Mouse (Mus musculus): ENCODE results near the gene Capn2.

Gene Capn2

DNA sequence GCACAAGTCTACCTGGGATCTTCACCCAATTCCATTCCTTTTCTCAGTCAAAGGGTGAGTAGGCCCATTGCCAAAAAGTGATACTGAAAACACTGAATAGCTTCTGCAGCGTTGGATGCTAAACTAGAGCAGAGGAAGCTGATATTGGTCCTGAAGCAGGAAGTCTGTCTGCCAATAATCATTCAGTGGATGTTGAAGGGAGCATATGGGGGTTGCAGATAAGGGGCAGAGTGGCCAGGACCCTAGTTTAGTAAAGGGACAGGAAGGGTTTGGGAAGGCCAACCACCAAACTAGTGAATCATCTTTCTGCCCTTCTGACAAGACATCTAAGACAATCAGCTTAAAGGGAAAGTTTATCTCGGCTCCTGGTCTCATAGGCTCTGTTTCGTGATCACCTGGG is 6.3 kb upstream of the Capn2 start:
- no peak for DNase-seq

DNA sequence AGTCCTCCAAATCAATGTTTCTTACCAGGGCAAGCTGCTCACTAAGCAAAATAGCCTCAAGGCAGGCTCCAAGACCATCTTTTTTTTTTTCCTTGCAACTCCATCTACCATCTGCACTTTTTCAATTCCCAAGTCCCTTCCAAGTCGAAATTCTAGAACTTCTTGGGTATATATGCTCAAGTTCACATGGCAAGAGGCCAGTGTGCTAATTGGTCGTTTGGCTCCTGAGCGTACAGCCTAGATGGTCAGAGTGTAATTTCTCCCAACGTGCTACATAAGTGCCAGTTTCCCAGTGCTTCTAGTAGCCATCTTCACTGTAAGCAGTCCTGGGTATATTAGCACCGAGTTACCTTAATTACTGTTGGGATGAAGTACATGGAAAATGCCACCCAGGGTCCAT is 5.6 kb upstream of the Capn2 start:
- no peak for DNase-seq

DNA sequence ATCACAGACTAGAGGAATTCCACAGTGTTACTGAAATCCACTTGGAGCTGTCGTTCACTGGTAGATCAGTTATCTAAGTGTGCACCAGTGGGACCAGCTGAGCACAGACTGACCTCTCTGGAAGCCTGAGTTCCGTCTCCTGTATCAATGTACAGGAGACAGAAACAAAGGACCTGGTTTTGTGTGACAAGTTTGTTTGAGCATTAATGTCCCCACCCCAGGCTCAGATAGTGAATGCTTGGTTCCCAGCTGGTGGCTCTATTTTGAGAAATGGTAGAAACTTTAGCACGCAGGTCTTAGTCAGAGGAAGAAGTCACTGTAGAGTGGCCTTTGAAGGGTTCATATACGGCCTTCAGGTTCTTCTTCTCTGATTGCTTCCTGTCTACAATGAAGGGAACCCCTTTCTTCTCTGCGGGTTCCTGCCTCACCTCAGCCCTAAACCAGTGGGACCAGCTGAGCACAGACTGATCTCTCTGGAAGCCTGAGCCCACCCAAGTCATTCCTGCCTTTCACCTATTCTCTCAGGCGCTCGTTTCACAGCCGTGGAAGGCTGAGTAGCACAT is 3.6 kb upstream of the Capn2 start:
- no peak for DNase-seq

DNA sequence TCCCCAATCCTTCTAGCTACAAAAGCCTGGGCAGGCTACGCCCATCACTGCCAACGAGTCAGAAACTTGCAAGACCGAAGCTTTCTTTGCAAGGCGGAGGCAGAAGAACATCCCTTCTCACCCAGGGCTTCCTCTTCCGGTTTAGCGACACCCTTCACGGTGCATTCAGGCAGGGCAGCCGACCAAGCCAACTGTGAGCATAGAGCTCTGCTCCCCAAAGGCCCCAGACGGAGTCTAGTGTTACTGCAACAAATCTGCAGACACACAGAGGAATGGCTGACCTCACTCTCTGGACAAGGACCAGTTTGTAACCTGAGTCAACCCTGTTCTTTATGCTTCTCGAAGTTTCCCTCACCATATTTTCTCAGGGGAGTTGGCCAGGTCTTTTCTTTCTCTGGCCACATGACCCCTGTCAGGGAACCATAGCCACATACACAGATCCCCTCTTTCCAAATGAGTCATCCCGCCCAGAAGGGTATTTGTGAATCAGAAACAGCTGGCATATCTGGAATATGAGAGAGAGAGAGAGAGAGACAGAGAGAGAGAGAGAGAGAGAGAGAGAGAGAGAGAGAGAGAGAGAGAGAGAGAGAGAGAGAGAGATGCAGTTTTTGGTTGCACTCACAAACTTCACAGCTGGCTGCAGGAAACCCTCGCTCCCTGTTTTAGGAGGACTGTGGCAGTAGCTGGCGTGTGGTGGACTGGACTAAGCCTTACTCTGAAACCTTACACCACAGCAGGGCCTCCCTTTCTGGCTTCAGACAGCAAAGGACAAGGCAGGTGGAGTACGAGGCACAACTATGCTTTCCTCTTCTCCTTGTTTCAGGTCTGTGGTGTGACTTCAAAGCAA is 2.9 kb upstream of the Capn2 start:
- DNase-seq = no peak

DNA sequence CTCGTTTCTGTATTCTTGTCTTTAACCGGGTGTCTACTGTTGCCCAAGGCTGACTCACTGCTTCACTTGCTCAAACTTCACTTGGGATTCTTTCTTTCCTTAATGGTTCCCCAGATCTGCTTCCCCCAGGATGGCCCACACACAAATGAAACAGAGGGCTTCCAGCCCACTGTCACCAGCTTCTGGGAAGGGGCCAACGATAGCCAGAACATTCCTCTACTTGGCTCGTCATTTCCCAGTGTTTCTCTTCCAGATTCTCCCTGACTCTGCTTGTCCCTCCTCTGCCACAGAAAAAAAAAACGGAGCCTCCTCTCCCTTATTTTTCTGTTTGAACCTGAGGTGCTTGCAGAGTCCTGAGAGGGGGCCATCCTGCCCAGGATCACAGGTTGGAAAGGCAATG is 1.9 kb upstream of the Capn2 start:
- no peak for DNase-seq

DNA sequence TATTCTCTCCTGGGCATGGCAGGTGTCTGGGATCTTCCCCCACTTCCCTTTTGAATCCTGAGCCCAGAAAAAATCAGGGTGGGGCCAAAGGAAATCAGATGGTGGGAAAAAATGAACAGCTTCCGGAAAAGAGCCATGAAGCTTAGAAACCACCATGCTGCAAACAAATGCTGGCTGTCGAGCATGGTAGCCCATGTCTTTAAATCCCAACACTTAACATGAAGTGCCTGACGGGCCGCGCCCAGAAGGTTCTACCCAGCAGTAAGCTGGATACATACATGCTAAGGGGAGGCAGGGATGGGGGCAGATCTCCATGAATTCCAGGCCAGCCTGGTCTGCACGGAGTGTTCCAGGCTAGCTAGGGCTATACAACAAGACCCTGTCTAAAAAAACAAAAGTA is 1.4 kb upstream of the Capn2 start:
- DNase-seq = no peak

DNA sequence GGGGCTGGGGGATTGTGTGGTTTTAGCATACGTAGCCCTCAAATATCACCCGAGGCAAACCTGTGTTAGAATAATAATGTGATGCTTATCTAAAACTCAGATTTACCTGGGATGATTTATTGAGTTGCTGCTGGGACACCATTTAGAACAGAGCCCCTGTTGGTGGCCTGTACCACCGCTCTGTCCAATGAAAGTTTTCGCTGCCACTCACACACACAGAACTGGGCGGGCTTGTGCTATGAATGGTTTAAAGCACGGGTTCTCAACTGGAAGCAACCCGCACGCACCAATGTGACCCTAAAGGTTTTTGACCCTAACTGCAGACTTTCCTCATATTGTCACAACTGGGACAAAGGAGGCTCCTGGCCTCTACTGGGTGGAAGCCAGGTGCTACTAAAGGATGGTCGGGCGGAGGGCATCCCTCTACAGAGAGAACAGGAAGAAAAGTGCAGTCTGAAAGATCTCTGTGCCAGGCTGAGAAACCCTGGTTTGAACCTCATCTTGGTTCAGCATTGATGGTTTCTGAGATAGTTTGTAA is 804 bp upstream of the Capn2 start:
- DNase-seq = no peak

DNA sequence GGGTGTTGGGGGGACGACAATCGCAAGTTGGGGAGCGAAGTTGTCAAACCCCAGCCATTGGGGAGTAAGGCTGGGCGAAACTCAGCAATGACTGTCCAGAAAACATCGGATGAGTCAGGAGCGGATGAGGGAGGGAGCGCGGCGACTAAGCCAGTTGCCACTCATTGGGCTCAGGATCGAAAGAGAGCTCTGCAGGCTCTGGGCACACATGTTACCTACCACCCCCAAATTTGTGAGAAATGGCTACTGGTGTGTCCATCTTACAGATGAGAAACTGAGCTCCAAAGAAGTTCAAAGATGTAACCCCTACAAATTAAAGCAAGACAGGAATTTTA is 236 bp upstream of the Capn2 start:
- no peak for DNase-seq

DNA sequence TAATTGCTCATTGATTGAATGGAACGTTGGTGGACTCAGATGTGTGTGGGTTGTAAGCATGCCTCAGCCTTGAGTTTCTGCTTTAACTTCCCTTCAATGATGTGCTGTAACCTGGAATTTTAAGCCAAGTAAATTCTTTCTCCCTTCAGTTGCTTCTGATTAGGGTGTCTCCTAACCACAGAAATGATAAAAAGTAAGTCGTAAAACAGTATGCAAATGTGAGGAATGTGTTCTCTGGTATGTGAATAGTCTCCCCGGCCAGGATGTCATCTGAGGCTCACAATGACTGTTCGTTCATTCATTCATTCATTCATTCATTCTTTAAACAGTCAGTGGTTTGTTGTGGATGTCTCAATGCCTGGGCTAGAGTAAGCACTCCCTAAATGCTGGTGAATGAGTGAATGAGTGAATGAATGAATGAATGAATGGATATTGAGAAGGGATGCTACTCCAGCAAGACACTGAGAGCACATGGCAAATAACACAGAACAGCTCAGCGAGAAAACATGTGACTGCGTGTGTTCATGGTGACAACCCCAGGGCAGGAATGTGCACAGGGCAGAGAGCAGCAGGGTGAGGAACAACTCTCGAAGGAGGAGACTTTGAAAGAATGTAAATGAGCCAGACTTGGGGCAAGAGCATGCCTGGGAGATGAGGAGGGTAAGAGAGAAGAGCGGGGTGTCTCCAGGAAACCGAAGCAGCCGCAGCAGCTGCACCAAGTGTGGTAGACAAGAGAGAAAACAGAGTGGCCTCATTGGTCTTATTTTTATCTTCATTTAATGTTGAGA is 2.4 kb downstream of the Capn2 start:
- DNase-seq = no peak

DNA sequence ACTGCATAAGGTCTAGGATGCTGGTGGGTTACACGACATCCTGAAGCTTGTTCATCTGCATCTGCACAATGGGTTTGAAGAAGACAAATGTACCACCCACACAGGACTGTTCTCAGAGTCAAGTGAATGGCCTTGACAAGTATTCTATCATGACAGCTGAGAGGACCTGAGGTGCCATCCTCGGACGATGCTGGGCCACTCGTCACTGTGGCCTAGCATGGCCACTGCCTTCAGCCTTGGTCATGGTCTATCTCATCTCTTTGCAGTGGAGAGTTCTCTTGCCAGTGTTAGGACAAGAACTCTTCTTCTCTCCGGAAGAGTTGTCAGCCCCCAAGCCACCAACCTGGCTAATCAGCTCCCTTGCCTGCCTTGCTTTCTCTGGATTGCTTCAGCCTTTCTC is 3.7 kb downstream of the Capn2 start:
- DNase-seq = no peak

DNA sequence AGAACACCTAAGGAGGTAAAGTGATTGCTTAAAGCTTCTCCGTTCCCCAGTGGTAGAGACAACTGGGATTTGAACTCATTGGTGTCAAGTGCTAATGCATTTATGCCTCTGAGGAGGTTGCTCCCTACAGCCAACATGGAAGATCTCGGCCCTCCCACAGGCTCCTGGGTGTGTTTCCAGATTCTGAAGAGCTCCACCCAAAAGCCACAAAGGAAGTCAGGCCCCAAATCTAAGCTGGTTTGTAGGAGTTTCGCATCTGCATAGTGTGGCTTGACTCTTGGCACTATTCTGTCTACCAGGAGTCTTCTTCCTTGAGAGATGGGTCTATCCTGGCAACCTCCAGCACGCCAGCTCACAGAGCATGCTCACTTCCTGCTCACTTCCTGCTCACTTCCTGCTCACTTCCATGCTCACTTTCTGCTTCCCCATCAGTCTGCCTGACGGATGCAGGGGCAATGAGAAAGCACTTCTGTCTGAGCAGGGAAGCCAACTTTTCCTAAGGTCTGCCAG is 4.5 kb downstream of the Capn2 start:
- no peak for DNase-seq

DNA sequence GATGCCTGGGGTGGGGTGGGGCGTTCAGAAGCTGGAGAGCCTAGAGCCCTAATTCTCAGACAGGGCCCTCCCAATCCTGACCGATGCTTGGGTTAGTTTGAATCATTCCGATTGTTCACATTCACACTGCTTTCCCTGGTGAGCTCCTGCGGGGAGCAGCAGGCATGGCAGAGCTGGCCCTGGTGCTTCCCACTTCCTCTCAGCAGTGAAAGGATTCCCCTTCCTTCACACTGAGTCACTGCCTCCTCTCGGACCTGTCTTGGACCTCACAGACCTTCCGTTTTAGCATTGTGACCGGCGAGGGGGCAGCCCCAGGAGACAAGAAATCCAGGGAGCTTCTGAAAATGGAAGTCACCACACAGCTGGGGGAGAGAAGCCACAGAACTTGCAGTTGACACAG is 5.6 kb downstream of the Capn2 start:
- no peak for DNase-seq

DNA sequence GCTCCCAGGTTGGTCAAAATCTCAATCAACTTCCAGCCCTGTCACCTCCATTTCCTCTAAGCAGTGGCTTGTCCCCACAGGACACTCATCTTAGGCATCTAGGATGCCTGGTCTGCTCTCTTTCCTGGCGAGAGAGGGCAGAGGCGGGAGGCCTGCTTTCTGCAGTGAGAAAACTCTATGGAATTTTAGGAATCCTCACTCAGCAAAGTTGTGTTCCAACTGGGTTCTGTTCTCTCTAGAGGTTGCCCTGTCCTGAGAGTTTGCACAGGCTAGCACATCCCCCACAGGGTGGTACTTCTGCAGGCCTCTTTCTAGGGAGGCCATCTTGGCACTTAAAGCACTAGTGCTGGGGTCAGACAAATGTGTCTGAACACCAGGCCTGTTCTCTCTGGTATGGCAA is 6.3 kb downstream of the Capn2 start:
- no peak for DNase-seq

DNA sequence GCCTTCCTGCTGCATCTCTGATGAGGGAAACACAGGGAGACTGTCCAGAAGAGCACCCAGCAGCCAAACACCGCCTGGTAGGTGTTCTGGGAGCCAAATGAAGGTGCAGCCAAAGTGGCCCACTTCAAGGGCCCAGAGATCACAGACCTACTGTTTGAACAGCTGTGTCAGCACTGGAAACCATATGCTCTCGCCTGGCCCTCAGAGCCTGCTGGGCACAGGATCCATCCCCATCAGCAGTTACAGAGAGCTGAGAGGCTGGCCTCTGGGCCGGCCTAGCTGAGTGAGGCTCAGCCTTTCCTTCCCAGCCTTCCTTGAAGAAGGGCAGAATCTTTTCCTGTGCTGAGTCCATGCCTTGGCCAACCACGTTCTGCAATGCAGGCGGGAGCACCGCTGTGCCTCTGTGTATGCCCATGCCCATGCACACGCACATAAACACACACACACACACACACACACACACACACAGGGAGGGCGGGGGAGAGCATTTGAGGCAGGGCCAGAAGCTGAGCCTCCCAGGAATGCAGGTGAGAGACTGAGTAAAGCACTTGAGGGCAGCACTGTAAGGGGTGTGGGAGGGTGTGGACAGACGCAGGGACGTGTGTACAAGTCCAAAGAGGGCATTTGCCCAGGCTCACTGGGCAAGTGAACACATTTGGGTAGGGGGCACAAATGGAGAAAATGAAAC is 8.2 kb downstream of the Capn2 start:
- DNase-seq = no peak

DNA sequence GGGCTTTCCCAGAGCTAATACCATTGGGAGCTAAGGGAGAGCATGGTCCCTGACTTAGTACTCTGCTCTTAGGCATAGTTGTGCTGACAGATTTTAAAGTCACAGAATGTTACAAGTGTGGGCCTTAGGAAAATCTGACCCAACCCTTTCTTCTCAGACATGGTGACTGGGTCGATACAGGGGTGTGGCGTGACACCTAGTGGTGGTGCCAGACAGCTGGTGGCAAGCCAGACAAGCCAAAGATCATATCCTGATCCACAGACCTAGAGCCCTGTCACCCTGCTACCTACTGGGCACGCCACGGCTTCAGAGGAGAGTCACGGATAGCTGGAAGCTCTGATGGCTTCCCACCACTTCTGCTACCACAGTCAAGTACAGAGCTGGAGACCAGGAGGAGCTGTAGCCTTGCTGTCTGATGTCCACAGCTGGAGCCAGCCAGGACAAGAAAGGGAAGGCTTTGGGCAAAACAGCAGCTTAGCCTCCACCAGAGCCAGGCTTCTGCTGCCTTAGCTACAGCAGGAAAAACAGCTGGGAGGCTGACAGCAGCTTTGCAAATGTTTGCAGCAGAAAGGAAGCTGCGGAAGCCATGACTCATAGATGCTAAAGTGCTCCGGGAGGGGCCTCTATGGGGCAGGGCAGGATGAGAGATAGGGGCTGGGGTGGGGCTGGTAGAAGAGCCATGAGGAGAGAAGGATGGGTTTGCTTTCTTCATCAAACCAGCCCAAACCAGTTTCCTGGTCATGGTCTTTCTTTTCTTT is 11.0 kb downstream of the Capn2 start:
- DNase-seq = no peak

DNA sequence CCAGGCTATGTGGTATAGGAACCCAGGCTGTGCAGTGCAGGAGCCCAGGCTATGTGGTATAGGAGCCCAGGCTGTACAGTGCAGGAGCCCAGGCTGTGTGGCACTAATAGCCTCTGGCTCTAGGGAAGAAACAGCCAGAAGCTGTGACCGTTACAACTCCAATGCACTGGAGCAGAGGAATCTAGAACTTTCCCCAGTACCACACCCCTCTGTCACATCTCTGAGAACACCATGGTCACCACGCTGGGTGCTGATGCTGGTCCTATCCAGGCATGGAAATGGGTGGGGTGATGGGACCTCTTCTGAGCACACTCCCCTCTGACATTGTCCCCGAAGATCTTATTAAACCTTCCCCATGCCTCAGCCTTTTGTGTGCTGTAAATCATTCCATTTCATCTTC is 12.1 kb downstream of the Capn2 start:
- no peak for DNase-seq

DNA sequence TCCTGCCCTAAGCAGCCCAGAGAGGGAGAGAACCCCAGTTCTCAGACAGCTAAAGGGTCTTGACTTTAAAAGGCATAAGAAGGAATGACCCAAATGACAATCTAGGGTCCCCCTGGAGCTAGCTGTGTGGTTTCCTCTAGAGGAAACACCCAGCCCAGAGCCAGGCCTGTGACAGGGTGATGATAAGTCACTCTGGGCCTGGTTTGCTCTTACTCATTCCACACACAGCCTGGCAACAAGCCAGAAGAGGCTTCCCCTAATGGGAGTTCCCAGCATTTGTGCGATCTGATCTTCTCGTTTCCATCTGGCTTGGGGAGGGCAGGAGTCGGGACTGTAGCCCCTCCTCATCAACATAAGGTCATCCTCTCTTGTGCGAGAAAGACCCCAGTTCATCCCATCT is 13.2 kb downstream of the Capn2 start:
- DNase-seq = no peak

DNA sequence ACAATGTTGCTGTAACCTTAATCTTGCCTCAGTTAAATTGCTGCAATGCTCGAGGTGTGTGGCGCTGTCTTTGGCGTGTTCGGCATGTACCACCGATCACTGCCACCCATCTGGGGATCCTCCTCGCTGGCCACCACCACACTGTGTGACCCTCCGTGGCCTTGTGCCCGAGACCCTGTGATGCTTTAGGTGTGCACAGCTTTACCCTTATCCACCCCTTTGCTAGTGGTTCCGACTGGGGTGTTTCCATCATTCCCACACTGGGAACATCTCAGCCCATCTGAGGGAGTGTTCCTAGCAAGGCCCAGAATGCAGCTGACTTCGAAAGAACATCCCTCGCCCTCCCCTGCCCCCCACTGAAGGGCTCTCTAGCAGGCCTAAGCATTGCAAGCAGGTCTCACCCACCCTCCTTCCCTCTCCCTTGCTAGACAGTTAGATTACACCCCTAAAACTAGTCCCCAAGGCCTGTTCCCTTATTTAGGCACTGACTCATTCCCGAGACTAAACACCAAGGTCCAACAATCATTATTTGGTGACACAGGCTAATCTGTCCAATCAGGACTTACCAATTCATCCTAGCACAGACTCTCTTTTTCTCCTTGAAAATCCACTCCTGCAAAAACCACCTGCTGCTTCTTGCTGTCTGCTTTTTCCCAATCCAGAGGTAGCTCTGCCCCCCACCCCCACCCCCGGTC is 14.1 kb downstream of the Capn2 start:
- no peak for DNase-seq

DNA sequence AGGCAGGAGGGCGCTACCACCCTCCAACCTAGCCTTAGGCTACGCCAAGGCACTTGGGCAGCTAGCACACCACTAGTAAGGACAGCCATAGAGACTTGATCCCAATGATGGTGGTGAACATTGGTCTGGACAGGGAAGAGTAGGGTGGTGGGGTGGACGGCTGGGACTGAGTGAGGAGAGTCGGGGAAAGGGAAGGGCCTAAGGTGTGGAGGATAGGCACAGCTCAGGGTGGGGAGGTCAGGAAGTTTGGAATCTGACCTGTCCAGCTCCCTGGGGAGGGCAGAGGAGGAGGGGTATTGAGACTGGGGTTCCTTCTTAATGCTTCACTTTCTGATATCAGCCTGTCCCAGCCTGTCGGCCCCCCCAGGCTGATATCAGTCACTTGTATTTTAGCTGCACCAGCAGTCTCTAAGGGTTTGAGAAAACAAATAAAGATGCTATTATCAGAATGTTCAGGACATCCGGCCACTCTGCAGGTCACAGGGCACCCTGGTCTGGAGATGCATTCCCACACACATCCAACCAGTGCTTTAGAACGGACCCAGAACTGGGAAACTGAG is 14.8 kb downstream of the Capn2 start:
- DNase-seq = no peak

DNA sequence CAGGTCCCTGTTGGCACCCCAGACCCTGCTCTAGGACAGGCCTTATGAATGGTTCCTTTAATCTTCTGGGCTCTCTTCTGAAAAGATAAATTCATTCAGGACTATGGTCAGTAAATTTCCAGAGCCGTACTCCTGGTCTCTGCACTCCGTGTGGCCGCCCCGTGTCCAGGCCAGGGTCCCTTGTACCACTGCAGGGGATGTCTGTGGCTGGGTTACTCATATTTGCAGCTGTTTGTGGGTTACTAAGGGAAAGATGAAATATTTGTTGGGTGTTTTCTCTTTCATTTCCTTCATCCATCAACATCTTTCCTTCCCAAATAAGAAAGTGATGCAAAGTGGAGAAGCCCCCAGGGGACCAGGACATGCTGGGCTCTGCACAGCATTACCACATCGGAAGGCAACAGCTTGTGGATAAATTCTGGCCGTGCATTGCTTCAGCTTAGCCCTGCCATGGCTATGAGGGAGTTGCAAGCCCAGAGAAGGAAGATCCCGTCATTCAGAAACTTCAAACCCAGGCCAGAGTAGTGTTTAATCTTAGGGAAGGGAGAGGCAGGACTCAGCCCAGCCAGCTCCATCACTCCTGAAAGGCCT is 15.5 kb downstream of the Capn2 start:
- DNase-seq = no peak

DNA sequence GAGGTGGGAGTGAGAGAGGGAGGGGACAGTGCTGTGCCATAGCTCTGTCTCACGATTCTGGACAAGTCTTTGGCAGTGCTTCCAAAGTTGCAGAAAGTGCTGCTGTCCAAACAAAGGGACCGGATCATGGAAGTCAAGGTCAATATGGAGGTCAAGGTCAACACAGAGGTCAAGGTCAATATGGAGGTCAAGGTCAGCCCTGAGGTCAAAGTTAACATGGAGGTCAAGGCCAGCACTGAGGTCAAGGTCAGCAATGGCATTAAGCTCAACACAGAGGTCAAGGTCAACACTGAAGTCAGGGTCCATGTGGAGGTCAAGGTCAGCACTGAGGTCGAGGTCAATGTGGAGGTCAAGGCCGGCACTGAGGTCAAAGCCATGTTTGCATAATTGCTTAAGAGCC is 16.6 kb downstream of the Capn2 start:
- DNase-seq = no peak

Data from right cerebral cortex, postnatal 25 days (tissue).